Mouse (Mus musculus): ENCODE data around the gene Plin3.

GRCm38 (mm10) chr17:56255429-56255828 is 37.2 kb downstream of the Plin3 start:
- TF ChIP-seq POLR2A (IDR thresholded peaks at IDR 0.05; ENCODE audit: control insufficient read depth, extremely low read depth, insufficient read depth, low read length, poor library complexity), result no peak
- no peak for TF ChIP-seq CTCF (IDR thresholded peaks at IDR 0.05; ENCODE audit: borderline replicate concordance, control insufficient read depth, extremely low read depth, insufficient read depth, low read length, poor library complexity)
